Comparison of ENCODE assay signal across 22 mouse cellular contexts in genomic region chr11:76381201-76381885, GRCm38 (mm10). TPM values are rescaled to one million over a fixed set of nuclear protein-coding genes. Genes with fewer than 3 reads are reported as not detected.
A peak's percentile ranks its signal among the peaks of the same experiment; 100 is the strongest.
DNase-seq lines count a peak whose midpoint lies in the region; ATAC-seq and TF ChIP-seq lines count a peak whose summit lies in the region.
"Had no signal": no experiment of that assay in that cellular context is flagged by ENCODE, and none has a peak within 500 bp of the region (broad histone marks: within the 10 kb centered on the region; RNA-seq: fewer than 3 reads in every experiment).

No protein-coding gene starts in this region.

- peaks cover 52% of the 10 kb centered on the region for H3K4me1 ChIP-seq in kidney, embryonic 15.5 days
- H3K4me1 ChIP-seq in limb, embryonic 13.5 days = peaks cover 82% of the 10 kb centered on the region
- H3K4me1 ChIP-seq in lung, adult 2 months (ENCODE audit: control insufficient read depth, insufficient read depth, low read length) = peaks cover 12% of the 10 kb centered on the region

- TF ChIP-seq CTCF in lung, adult 2 months (IDR thresholded peaks at IDR 0.05; ENCODE audit: insufficient read depth, low read length) = no peak

- H3K36me3 ChIP-seq in kidney, embryonic 15.5 days = no peaks in the 10 kb centered on the region
- no peaks in the 10 kb centered on the region for H3K36me3 ChIP-seq in limb, embryonic 13.5 days
- H3K36me3 ChIP-seq: hindbrain, embryonic 13.5 days; midbrain, embryonic 13.5 days; neural tube, embryonic 13.5 days had no signal

- no peaks in the 10 kb centered on the region for H3K27me3 ChIP-seq in kidney, embryonic 15.5 days
- no peaks in the 10 kb centered on the region for H3K27me3 ChIP-seq in limb, embryonic 13.5 days
- H3K27me3 ChIP-seq: CH12.LX; hindbrain, embryonic 13.5 days; midbrain, embryonic 13.5 days; neural tube, embryonic 13.5 days had no signal

- no peak for TF ChIP-seq POLR2A in lung, adult 2 months (IDR thresholded peaks at IDR 0.05; ENCODE audit: borderline replicate concordance, extremely low read depth, low read depth, low read length)

- no peak for DNase-seq in frontal cortex, postnatal 25 days (ENCODE audit: low spot score in 2 of 2)
- DNase-seq in kidney, postnatal 10 days = no peak
- DNase-seq in R1 (ENCODE audit: low read depth, low spot score) = peak; percentile 65
- no peak for DNase-seq in lung, adult 2 months
- DNase-seq: adrenal gland, adult 8-10 months; cerebellum, adult 11-12 months; cerebellum, postnatal 25 days; heart, postnatal 10 days; kidney, adult 9 months; layer of hippocampus, postnatal 36 days; liver; lung, postnatal 10 days; right cerebral cortex, adult 18-20 months; thymus, adult 2 months had no signal

- no peak overlapping the region for H3K9ac ChIP-seq in kidney, embryonic 15.5 days
- H3K9ac ChIP-seq in limb, embryonic 13.5 days = no peak overlapping the region
- H3K9ac ChIP-seq: hindbrain, embryonic 13.5 days; midbrain, embryonic 13.5 days; neural tube, embryonic 13.5 days had no signal

- H3K4me3 ChIP-seq in kidney, embryonic 15.5 days (replicated peaks) = no peak overlapping the region
- H3K4me3 ChIP-seq in limb, embryonic 13.5 days = no peak overlapping the region
- H3K4me3 ChIP-seq in lung, adult 2 months (replicated peaks; ENCODE audit: extremely low read depth, low read depth, low read length) = no peak overlapping the region
- H3K4me3 ChIP-seq: hindbrain, embryonic 13.5 days; midbrain, embryonic 13.5 days; neural tube, embryonic 13.5 days had no signal

- peak overlapping the region; percentile 73 for H3K27ac ChIP-seq in kidney, embryonic 15.5 days
- H3K27ac ChIP-seq in limb, embryonic 13.5 days = 0 out of 2 replicates have a peak overlapping the region, but pooled peaks have one; percentile 6
- H3K27ac ChIP-seq: hindbrain, embryonic 13.5 days; neural tube, embryonic 13.5 days had no signal

- H3K9me3 ChIP-seq in kidney, embryonic 15.5 days (replicated peaks) = no peaks in the 10 kb centered on the region
- no peaks in the 10 kb centered on the region for H3K9me3 ChIP-seq in limb, embryonic 13.5 days
- H3K9me3 ChIP-seq: hindbrain, embryonic 13.5 days; midbrain, embryonic 13.5 days; neural tube, embryonic 13.5 days had no signal

- 58% methylated on average over 15 of the region's 15 CpGs for WGBS in kidney, embryonic 15.5 days
- 69% methylated on average over 15 of the region's 15 CpGs for WGBS in limb, embryonic 13.5 days
- WGBS in lung, adult 2 months = 83% methylated on average over 15 of the region's 15 CpGs

- ATAC-seq in frontal cortex, adult (ENCODE audit: low TSS enrichment) = peak; percentile 27; the same call in 1 of the 2 replicates
- no peak for ATAC-seq in kidney, embryonic 15.5 days (replicated peaks; ENCODE audit: low FRiP score)
- ATAC-seq in limb, embryonic 13.5 days (ENCODE audit: low FRiP score, low read depth) = no peak
- ATAC-seq: forebrain, embryonic 14.5 days; midbrain, embryonic 13.5 days had no signal

- H3K4me2 ChIP-seq in kidney, embryonic 15.5 days = no peak overlapping the region
- no peak overlapping the region for H3K4me2 ChIP-seq in limb, embryonic 13.5 days (replicated peaks)
- H3K4me2 ChIP-seq: hindbrain, embryonic 13.5 days; midbrain, embryonic 13.5 days; neural tube, embryonic 13.5 days had no signal

RNA-seq across cellular contexts. Expression of gene Nxn, which starts 17.6 kb away (rescaled TPM):
- polyA plus RNA-seq in kidney, embryonic 15.5 days (2015; fragmentation: Nextera tagmentation; extraction: Ambion mirVana) = 30.2 and 33.1 TPM in 2 replicates
- 55.4 and 57.6 TPM in 2 replicates for polyA plus RNA-seq in limb, embryonic 13.5 days (2015; fragmentation: Nextera tagmentation; extraction: Ambion mirVana)
- 16.0 and 19.1 TPM in 2 replicates for polyA plus RNA-seq in lung, adult 2 months (2012; rRNA removed)

RNA-seq across cellular contexts. Expression of gene Timm22, which starts 25.4 kb away (rescaled TPM):
- polyA plus RNA-seq in kidney, embryonic 15.5 days (2015; fragmentation: Nextera tagmentation; extraction: Ambion mirVana) = 105 and 111 TPM in 2 replicates
- polyA plus RNA-seq in limb, embryonic 13.5 days (2015; fragmentation: Nextera tagmentation; extraction: Ambion mirVana) = 125 and 126 TPM in 2 replicates
- polyA plus RNA-seq in lung, adult 2 months (2012; rRNA removed) = 9.8 and 10.5 TPM in 2 replicates
